Mouse (Mus musculus) neural tube, embryonic 15.5 days (tissue): ENCODE results near the gene Hspd1. TPM values are rescaled to one million over a fixed set of nuclear protein-coding genes. Genes with fewer than 3 reads are reported as not detected.
A peak's percentile ranks its signal among the peaks of the same experiment; 100 is the strongest.
"Not testable (repeated sequence)": the region's sequence is repeated elsewhere in the genome, so short reads cannot be mapped to it uniquely, and the experiment has no call there.

Source experiments
- ATAC-seq: fragments of 200-750 bp; cut with Nextera tagmentation; 2 replicates; pipeline ENCODE4 v1.8.0; 2017; ENCODE audit warnings: mild to moderate bottlenecking, moderate TSS enrichment, moderate library complexity; ENCODE audit not compliant: low FRiP score
- H3K27ac ChIP-seq: fragments of 300-500 bp; sonication (generic); replicated peaks from 2 replicates; pipeline ENCODE4 v1.5.1; 2015; ENCODE audit warnings: mild to moderate bottlenecking, inconsistent platforms
- H3K27me3 ChIP-seq: fragments of 300-500 bp; sonication (generic); replicated peaks from 2 replicates; pipeline ENCODE4 v1.6.1; 2015; ENCODE audit warnings: inconsistent platforms
- H3K36me3 ChIP-seq: fragments of 300-500 bp; sonication (generic); 2 replicates; pipeline ENCODE4 v1.6.1; 2015; ENCODE audit warnings: inconsistent platforms
- H3K4me1 ChIP-seq: fragments of 300-500 bp; sonication (generic); 2 replicates; pipeline ENCODE4 v1.6.1; 2015; ENCODE audit warnings: inconsistent platforms
- H3K4me2 ChIP-seq: fragments of 300-500 bp; sonication (generic); 2 replicates; pipeline ENCODE4 v1.6.1; 2015; ENCODE audit warnings: inconsistent platforms, mild to moderate bottlenecking, moderate library complexity
- H3K4me3 ChIP-seq: fragments of 300-500 bp; sonication (generic); replicated peaks from 2 replicates; pipeline ENCODE4 v1.5.1; 2015; ENCODE audit warnings: mild to moderate bottlenecking, inconsistent platforms
- H3K9ac ChIP-seq: fragments of 300-500 bp; sonication (generic); replicated peaks from 2 replicates; pipeline ENCODE4 v1.6.1; 2015; ENCODE audit warnings: mild to moderate bottlenecking, inconsistent platforms
- H3K9me3 ChIP-seq: fragments of 300-500 bp; sonication (generic); replicated peaks from 2 replicates; pipeline ENCODE4 v1.6.1; 2016; ENCODE audit warnings: inconsistent platforms
- WGBS: fragments of 180-500 bp; shearing (Covaris S2); methylation state at CpG from one replicate; pipeline ENCODE4 v1.1.7; 2015; ENCODE audit warnings: mixed read lengths; 5-methylcytosine and 5-hydroxymethylcytosine counted together
- polyA plus RNA-seq: library from polyadenylated mRNA; unstranded; fragments of >200 nt; fragmentation: Nextera tagmentation; extraction: Ambion mirVana; gene quantifications from 2 replicates; pipeline ENCODE4 v1.2.1, GENCODE M21; 2015

Gene Hspd1
- polyA plus RNA-seq, 1 experiment from 2014 or later = 280 TPM

DNA sequence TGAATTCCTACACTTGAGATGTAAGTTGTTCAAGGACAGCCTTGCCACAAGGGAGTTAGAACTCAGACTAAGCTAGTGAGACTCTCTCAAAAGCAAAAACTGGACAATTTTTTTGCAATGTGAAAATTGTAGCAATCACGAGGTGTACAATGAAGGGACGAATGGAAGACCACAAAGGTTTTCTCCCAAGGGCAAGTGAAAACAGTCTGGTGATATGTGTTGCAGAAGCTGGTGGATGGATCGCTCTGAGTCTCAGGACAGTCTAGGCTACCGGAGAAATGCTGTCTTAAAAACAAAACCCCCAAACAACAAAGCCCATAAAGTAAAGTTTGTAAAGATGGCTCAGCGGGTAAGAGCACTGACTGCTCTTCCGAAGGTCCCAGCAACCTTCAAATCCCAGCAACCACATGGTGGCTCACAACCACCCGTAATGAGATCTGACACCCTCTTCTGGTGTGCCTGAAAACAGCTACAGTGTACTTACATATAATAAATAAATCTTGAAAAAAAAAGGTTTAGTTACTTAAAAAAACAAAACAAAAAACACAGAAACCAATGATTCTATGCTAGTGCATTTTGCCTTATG, 2.2 kb downstream of the Hspd1 start:
- Histone ChIP-seq H3K4me3 (0 out of 2 replicates have a peak overlapping the region, but pooled peaks have one; percentile 4), H3K36me3 (peaks cover 37% of the 10 kb centered on the region), H3K9me3 (no peaks in the 10 kb centered on the region), H3K27ac (no peak overlapping the region), H3K4me2 (peak overlapping the region; percentile 77), H3K9ac (no peak overlapping the region), H3K27me3 (no peaks in the 10 kb centered on the region), H3K4me1 (peaks cover 44% of the 10 kb centered on the region)
- no peak for ATAC-seq
- WGBS = 49% methylated on average over 7 of the region's 7 CpGs

DNA sequence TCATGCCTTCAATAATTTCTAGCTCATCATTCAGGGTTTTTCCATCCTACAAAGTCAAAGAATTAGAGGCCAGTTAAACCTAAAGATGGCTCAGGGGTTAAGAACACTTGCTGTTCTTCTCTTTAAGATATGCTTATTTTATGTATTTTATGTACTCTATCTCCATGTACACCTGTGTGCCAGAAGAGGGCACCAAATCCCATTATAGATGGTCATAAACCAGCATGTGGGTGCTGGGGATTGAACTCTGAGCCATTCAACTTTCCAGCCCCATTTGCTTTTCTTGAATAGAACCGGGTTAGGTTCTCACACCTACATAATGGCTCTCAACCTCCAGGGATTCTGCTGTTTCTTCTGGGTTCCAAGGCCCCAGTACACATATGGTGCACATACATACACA, 5.9 kb downstream of the Hspd1 start:
- H3K4me3 ChIP-seq = no peak overlapping the region
- H3K27ac ChIP-seq = no peak overlapping the region
- 18% methylated on average over 1 of the region's 1 CpGs for WGBS
- peaks cover 61% of the 10 kb centered on the region for H3K36me3 ChIP-seq
- no peaks in the 10 kb centered on the region for H3K9me3 ChIP-seq
- H3K9ac ChIP-seq = no peak overlapping the region
- H3K27me3 ChIP-seq = no peaks in the 10 kb centered on the region
- ATAC-seq = no peak
- H3K4me1 ChIP-seq = peaks cover 29% of the 10 kb centered on the region
- no peak overlapping the region for H3K4me2 ChIP-seq

DNA sequence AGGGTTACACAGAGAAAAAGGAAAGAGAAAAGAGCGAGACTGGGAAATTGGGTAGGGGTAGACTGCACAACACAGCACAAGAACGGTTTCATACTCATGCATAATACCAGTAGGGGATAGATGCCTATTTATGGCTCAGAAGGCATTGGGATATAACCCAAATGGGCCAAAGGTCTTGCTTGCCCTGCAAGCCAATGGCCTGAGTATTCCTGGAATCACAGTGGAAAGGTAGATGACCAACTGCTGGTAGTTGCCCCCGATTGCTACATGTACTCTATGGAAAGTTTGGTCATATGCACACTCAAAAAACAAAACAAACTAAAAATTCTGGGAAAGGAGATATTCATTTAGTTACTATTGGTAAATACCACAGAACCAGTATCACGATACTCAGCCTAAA, 8.4 kb downstream of the Hspd1 start:
- Histone ChIP-seq H3K4me3 (no peak overlapping the region), H3K4me1 (peaks cover 7% of the 10 kb centered on the region), H3K9ac (no peak overlapping the region), H3K4me2 (no peak overlapping the region), H3K27ac (no peak overlapping the region), H3K27me3 (no peaks in the 10 kb centered on the region), H3K36me3 (peaks cover 67% of the 10 kb centered on the region), H3K9me3 (no peaks in the 10 kb centered on the region)
- WGBS = 95% methylated on average over 4 of the region's 4 CpGs
- no peak for ATAC-seq

DNA sequence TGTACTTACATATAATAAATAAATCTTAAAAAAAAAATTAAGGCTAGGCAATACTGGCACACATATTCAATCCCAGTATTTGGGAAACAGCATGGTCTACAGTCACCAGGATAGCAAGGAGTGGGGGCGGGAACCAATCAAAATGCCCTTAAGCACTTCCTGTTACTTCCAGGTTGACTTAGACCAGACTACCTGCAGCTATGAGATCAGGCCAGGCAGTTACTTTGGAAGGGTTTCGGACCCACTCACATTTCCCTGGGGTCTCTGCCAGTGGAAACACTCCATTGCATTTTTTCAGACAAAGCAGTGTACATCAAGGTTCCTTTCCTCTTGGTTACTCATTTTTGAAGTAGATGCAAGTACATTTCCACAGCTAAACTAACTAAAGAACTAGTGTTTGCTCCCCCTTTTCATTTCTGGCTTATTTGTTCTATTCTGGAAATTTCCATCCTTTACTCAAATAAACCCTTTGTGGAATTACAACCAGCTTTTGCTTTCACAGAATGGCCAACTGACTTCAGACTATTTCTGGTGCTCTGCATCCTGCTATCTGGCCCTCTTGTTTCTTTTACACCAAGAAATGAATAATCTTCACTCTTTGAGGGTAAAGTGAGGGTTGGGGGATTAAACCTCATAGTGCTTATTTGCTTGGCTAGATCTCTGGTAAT, 11.1 kb downstream of the Hspd1 start:
- H3K4me2 ChIP-seq = no peak overlapping the region
- 83% methylated on average over 2 of the region's 2 CpGs for WGBS
- peaks cover 52% of the 10 kb centered on the region for H3K36me3 ChIP-seq
- H3K4me3 ChIP-seq = no peak overlapping the region
- H3K9me3 ChIP-seq = no peaks in the 10 kb centered on the region
- no peak for ATAC-seq
- H3K27ac ChIP-seq = no peak overlapping the region
- H3K9ac ChIP-seq = no peak overlapping the region
- H3K27me3 ChIP-seq = no peaks in the 10 kb centered on the region
- no peaks in the 10 kb centered on the region for H3K4me1 ChIP-seq

DNA sequence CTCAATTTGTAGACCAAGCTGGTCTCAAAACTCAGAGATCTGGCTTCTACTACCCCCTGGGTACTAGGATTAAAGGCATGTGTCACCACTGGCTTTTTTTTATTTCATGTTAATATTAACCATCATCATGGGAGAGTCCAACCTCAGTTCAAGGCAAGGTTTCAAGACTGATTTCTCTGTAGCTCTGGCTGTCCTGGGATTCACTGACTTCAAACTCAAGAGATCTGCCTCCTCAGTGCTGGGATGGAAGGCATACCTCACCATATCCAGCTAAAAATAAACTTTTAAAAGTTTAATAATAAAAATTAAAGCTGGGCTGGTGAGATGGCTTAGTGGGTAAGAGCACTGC, 11.7 kb downstream of the Hspd1 start:
- Histone ChIP-seq H3K4me3 (no peak overlapping the region), H3K9ac (no peak overlapping the region), H3K27me3 (no peaks in the 10 kb centered on the region), H3K9me3 (no peaks in the 10 kb centered on the region), H3K36me3 (peaks cover 48% of the 10 kb centered on the region), H3K4me1 (no peaks in the 10 kb centered on the region), H3K27ac (no peak overlapping the region), H3K4me2 (no peak overlapping the region)
- no peak for ATAC-seq

DNA sequence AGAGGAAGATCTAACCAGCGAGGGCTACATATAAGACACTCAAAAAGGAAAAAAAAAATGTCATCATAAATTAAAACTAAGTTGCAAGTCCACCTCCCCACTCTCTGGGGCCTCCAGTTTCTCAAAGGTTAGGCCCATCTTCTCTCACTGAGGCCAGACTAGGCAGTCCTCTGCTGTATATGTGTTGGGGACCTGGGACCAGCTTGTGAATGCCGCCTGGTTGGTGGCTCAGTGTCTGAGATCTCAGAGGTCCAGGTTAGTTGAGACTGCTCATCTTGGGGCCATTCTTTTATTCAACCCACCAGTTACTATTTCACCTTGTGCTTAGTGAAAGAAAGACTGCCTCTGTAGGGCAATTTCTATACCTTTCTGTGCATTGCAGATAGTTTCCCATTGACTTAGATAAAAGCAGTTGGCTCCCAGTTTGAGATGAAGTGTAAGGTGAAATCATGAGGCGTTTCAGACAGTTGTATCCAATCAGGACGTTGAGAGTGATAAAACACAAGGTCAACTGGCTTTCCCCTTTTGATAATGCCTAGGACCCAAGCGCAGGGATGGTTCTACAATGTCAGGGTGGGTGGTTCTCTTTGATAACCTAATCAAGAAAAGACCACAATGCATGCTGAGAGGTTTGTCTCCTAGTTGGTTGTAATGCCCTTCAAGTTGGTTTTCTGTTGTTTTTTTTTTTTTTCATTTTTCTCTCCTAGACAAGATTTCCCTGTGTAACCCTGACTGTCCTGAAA, 12.2 kb downstream of the Hspd1 start:
- ATAC-seq = no peak
- 71% methylated on average over 5 of the region's 5 CpGs for WGBS
- peaks cover 45% of the 10 kb centered on the region for H3K36me3 ChIP-seq

DNA sequence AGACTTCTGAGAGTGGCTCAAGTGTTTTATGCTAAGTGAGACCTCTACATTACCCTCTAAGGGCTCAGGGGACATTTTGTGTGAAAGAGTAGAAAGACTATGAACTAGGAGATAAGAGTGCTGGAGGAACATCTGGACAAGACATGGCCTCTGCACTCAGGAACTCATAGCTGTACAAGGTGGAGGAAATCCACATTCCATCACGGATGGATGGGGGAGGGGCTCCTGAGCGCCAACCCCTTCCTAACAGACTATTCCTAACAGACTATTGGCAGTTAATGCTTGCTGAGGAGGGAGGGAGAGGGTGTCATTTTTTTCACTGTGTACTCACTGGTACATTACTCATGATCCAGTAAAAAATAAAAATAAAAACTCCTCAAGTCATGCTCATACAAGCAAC, 13.3 kb downstream of the Hspd1 start:
- no peaks in the 10 kb centered on the region for H3K9me3 ChIP-seq
- peaks cover 38% of the 10 kb centered on the region for H3K36me3 ChIP-seq
- ATAC-seq = no peak
- no peak overlapping the region for H3K4me3 ChIP-seq
- H3K27ac ChIP-seq = no peak overlapping the region
- no peaks in the 10 kb centered on the region for H3K4me1 ChIP-seq
- WGBS = 71% methylated on average over 2 of the region's 2 CpGs
- H3K9ac ChIP-seq = no peak overlapping the region
- H3K4me2 ChIP-seq = no peak overlapping the region
- no peaks in the 10 kb centered on the region for H3K27me3 ChIP-seq

More for the DNA sequence above, 12.2 kb downstream of the Hspd1 start:
- Histone ChIP-seq H3K27me3 (no peaks in the 10 kb centered on the region), H3K4me2 (no peak overlapping the region), H3K9ac (no peak overlapping the region), H3K27ac (no peak overlapping the region), H3K4me3 (no peak overlapping the region), H3K4me1 (no peaks in the 10 kb centered on the region), H3K9me3 (no peaks in the 10 kb centered on the region)

DNA sequence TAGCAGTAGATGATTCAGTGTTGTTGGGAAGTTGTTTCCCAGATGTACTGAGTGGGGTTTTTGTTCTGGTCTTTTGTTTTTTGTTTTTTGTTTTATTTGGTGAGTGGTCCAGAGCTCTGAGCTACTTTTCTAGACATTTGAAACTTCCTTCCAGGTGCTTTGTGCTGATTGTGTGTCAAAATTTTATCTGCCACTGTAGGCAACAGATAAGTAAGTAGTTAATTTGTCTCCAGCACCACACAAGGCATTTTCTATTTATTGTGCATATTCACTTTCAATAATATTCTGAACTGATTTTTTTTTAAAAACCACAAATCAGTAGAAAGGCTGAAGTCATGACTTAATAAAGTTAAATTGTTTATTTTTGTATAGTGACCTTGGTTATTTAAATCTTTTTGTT, 15.7 kb downstream of the Hspd1 start:
- H3K36me3 ChIP-seq = peaks cover 32% of the 10 kb centered on the region
- H3K4me3 ChIP-seq, H3K4me2 ChIP-seq, ATAC-seq, H3K4me1 ChIP-seq, H3K9ac ChIP-seq, H3K27ac ChIP-seq, H3K27me3 ChIP-seq, H3K9me3 ChIP-seq: not testable (repeated sequence)

DNA sequence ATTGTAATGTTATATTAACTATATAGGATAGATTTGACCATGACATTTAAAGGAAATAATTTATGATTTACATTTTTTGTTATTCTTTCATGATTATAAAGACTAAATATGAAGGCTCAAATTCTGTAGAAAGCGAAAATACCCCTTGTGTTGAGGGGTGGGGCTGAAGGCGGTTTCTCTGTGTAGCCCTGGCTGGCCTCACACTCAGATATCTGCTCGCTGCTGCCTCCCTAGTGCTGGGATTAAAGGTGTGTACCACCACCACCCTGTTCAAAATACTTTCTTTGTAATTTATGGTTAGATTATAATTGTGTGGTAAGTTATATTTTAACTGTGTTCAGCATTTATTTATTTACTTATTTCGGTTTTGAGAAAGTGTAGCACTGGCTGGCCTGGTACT, 26.3 kb downstream of the Hspd1 start:
- Histone ChIP-seq H3K4me3 (no peak overlapping the region), H3K27ac (no peak overlapping the region), H3K4me2 (no peak overlapping the region), H3K36me3 (peaks cover 34% of the 10 kb centered on the region), H3K9me3 (no peaks in the 10 kb centered on the region), H3K4me1 (no peaks in the 10 kb centered on the region), H3K9ac (no peak overlapping the region), H3K27me3 (no peaks in the 10 kb centered on the region)
- no peak for ATAC-seq
- WGBS = 95% methylated on average over 4 of the region's 4 CpGs

DNA sequence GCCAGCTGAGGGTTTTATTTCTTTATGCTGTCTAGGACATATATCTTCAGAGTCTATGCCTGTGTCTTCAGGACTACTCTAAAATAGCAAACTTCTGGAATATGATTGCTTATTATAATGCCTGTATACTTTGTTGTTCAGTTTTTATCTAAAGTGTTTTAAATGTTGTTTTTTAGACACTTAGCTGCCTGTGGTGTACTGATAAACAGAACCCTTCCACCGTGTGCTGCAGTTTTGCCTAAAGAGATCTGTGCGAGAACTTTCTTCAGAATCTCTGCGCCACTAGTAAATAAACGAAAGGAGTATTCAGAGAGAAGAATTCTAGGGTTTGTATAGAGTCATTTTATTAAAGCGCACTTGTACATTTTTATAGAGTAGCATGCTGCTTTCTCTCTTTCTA, 26.9 kb downstream of the Hspd1 start:
- 93% methylated on average over 5 of the region's 5 CpGs for WGBS
- Histone ChIP-seq H3K4me2 (no peak overlapping the region), H3K4me1 (no peaks in the 10 kb centered on the region), H3K9ac (no peak overlapping the region), H3K27me3 (no peaks in the 10 kb centered on the region), H3K27ac (no peak overlapping the region), H3K36me3 (peaks cover 27% of the 10 kb centered on the region), H3K9me3 (no peaks in the 10 kb centered on the region), H3K4me3 (no peak overlapping the region)
- ATAC-seq = no peak

DNA sequence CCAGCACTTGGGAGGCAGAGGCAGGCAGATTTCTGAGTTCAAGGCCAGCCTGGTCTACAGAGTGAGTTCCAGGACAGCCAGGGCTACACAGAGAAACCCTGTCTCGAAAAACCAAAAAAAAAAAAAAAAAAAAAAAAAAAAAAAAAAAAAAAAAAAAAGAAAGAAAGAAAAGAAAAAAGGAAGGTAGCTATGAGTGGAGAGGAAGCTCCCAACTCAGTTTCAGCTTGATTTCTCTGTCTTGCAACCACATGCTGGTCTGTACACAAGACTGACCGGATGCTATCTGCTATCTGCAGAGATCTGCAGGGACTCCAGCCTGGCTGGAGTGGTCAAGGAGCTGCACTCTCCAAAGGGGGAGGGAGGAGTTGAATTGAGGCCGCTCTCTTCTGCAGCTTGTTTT, 29.7 kb downstream of the Hspd1 start:
- not testable (repeated sequence) for H3K4me1 ChIP-seq, H3K9me3 ChIP-seq, H3K27ac ChIP-seq, ATAC-seq, H3K4me3 ChIP-seq, H3K9ac ChIP-seq, H3K27me3 ChIP-seq, H3K4me2 ChIP-seq
- WGBS = 86% methylated on average over 2 of the region's 3 CpGs
- peaks cover 11% of the 10 kb centered on the region; the same call in 1 of the 2 replicates for H3K36me3 ChIP-seq
